Mouse (Mus musculus): ENCODE data around the gene Zfp853. TPM values are rescaled to one million over a fixed set of nuclear protein-coding genes. Genes with fewer than 3 reads are reported as not detected.
A peak's percentile ranks its signal among the peaks of the same experiment; 100 is the strongest.

The Zfp853 gene
- polyA plus RNA-seq, 1 experiment from 2014 or later, result not detected

DNA sequence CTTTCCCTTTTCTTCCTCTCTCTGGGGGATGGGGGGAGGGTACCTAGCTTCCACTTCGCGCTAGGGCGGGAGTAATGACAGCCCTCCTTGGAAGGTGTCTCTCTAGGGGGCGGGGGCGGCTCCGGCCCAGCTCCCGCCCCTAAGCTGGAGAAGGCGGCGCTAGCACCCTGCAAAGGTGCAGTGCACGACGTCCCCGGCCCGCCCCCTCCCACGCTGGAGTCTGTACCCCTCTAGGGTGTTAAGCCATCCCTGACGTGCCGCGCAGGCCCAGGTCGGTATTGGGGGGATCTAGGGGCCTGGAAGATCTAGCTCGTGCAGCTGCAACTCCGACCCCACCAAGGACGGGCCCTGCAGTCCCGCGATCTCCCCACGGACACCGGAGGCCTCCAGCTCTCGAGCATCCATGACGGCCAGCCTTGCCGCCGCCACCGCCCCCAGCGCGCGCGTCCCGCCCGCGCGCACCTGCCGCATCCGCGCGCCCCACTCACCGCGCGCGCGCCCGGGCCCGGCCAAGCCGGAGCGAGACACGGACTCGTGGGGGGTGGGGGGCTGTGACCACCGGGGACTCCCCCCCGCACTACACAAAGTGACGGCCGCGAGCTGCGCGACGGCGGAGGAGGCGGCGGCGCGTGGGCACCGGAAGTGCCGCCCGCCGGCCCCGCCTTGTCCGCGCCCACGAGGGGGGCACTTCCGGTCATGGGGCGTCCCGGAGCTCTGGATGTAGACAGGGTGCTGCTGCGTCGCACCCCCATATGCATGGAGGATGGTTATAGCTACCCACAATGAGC, 23.9 kb downstream of the Zfp853 start, which contains the start of gene Zfp316:
Gene Zfp316 (minus strand): TSS at position 660 of the 788 bp plus-strand sequence.
- Histone ChIP-seq H3K27me3 (replicated peaks; ENCODE audit: control insufficient read depth, insufficient read depth, low read length) (peaks cover 9% of the 10 kb centered on the region), H3K9ac (ENCODE audit: low read depth, low read length) (peak within 1 kb of the TSS; percentile 79), H3K4me2 (peak within 1 kb of the TSS; percentile 89), H3K27ac (ENCODE audit: low read depth, low read length) (no peak within 1 kb of the TSS), H3K4me1 (replicated peaks; ENCODE audit: control insufficient read depth, insufficient read depth, low read length) (peaks cover 8% of the 10 kb centered on the region), H3K4me3 (ENCODE audit: low read depth, low read length) (peak within 1 kb of the TSS; percentile 85), H3K9me3 (ENCODE audit: control insufficient read depth, low read length) (no peaks in the 10 kb centered on the region), H3K36me3 (ENCODE audit: control insufficient read depth, insufficient read depth, low read length) (no peaks in the 10 kb centered on the region)
- WGBS, result under 1% methylated on average over 78 of the region's 79 CpGs
- DNase-seq (ENCODE audit: low spot score) (peak; percentile 60), ATAC-seq (replicated peaks; ENCODE audit: low FRiP score) (peak; percentile 70)

DNA sequence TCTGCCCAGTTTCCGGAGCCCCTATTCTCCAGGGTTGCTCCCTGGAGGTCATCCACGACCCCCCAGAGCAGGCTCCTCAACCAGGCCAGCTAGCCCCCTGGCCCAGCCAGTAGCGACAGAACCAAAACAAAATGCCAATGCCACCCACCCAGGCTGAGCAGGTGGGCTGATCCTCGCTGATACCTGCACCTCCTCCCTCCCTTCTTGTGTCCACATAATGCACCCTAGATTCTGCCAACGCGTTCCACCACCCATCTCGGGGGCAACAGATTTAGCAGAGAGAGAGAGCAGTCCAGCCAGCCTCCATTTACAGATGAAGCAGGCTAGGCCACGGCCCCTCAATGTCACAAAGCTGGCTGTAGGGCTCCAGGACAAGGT, 24.4 kb downstream of the Zfp853 start:
- 31% methylated on average over 8 of the region's 8 CpGs for WGBS
- peak overlapping the region; percentile 89 for H3K4me2 ChIP-seq
- ATAC-seq (replicated peaks; ENCODE audit: low FRiP score), result no peak
- peak overlapping the region; percentile 79; the same call in 1 of the 2 replicates for H3K9ac ChIP-seq (ENCODE audit: low read depth, low read length)
- H3K27ac ChIP-seq (ENCODE audit: low read depth, low read length), result no peak overlapping the region
- peaks cover 8% of the 10 kb centered on the region for H3K4me1 ChIP-seq (replicated peaks; ENCODE audit: control insufficient read depth, insufficient read depth, low read length)
- H3K4me3 ChIP-seq (ENCODE audit: low read depth, low read length), result peak overlapping the region; percentile 85
- H3K27me3 ChIP-seq (replicated peaks; ENCODE audit: control insufficient read depth, insufficient read depth, low read length), result peaks cover 7% of the 10 kb centered on the region; the same call in 1 of the 2 replicates
- H3K36me3 ChIP-seq (ENCODE audit: control insufficient read depth, insufficient read depth, low read length), result no peaks in the 10 kb centered on the region
- DNase-seq (ENCODE audit: low spot score), result no peak
- no peaks in the 10 kb centered on the region for H3K9me3 ChIP-seq (ENCODE audit: control insufficient read depth, low read length)

- Histone ChIP-seq H3K9me3 (ENCODE audit: control insufficient read depth, low read length) (no peaks in the 10 kb centered on the region), H3K27ac (ENCODE audit: low read depth, low read length) (no peak overlapping the region), H3K36me3 (ENCODE audit: control insufficient read depth, insufficient read depth, low read length) (0 out of 2 replicates have a peak, but pooled peaks cover 2% of the 10 kb centered on the region), H3K27me3 (replicated peaks; ENCODE audit: control insufficient read depth, insufficient read depth, low read length) (peaks cover 7% of the 10 kb centered on the region; the same call in 1 of the 2 replicates), H3K4me2 (no peak overlapping the region), H3K9ac (ENCODE audit: low read depth, low read length) (no peak overlapping the region), H3K4me1 (replicated peaks; ENCODE audit: control insufficient read depth, insufficient read depth, low read length) (peaks cover 8% of the 10 kb centered on the region), H3K4me3 (ENCODE audit: low read depth, low read length) (no peak overlapping the region)
- WGBS, result 79% methylated on average over 6 of the region's 6 CpGs
- DNase-seq (ENCODE audit: low spot score) (no peak), ATAC-seq (replicated peaks; ENCODE audit: low FRiP score) (no peak)
Observed at GRCm38 (mm10) chr5:143266794-143267193, 26.6 kb downstream of the Zfp853 start.

DNA sequence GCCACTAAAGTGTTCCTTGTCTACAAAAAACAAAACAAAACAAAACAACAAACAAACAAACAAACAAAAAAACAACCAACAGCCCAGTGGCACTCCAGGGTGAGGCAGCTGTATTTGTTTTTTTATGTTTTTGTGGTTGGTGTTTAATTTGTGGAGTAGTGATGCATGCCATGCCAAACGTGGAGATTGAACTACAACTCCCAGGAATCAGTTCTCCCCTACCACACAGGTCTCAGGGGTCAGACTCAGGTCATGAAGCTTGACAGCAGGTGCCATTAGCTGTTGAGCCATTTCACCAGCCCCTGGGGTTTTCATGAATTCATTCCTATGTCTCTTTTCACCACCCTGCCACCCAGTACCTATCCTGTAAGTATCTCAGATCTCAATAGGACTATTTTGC, 28.0 kb downstream of the Zfp853 start:
- no peak overlapping the region for H3K4me2 ChIP-seq
- H3K9ac ChIP-seq (ENCODE audit: low read depth, low read length), result no peak overlapping the region
- no peak overlapping the region for H3K27ac ChIP-seq (ENCODE audit: low read depth, low read length)
- WGBS, result 41% methylated on average over 1 of the region's 1 CpGs
- no peak for ATAC-seq (replicated peaks; ENCODE audit: low FRiP score)
- no peaks in the 10 kb centered on the region for H3K9me3 ChIP-seq (ENCODE audit: control insufficient read depth, low read length)
- peaks cover 8% of the 10 kb centered on the region for H3K4me1 ChIP-seq (replicated peaks; ENCODE audit: control insufficient read depth, insufficient read depth, low read length)
- no peak for DNase-seq (ENCODE audit: low spot score)
- H3K4me3 ChIP-seq (ENCODE audit: low read depth, low read length), result no peak overlapping the region
- peaks cover 3% of the 10 kb centered on the region; the same call in 1 of the 2 replicates for H3K27me3 ChIP-seq (replicated peaks; ENCODE audit: control insufficient read depth, insufficient read depth, low read length)
- 0 out of 2 replicates have a peak, but pooled peaks cover 2% of the 10 kb centered on the region for H3K36me3 ChIP-seq (ENCODE audit: control insufficient read depth, insufficient read depth, low read length)

GRCm38 (mm10) chr5:143264689-143265088, 28.7 kb downstream of the Zfp853 start:
- Histone ChIP-seq H3K4me1 (replicated peaks; ENCODE audit: control insufficient read depth, insufficient read depth, low read length) (peaks cover 5% of the 10 kb centered on the region; the same call in 1 of the 2 replicates), H3K36me3 (ENCODE audit: control insufficient read depth, insufficient read depth, low read length) (0 out of 2 replicates have a peak, but pooled peaks cover 2% of the 10 kb centered on the region), H3K27me3 (replicated peaks; ENCODE audit: control insufficient read depth, insufficient read depth, low read length) (peaks cover 3% of the 10 kb centered on the region; the same call in 1 of the 2 replicates), H3K9ac (ENCODE audit: low read depth, low read length) (no peak overlapping the region), H3K27ac (ENCODE audit: low read depth, low read length) (no peak overlapping the region), H3K9me3 (ENCODE audit: control insufficient read depth, low read length) (no peaks in the 10 kb centered on the region), H3K4me2 (no peak overlapping the region), H3K4me3 (ENCODE audit: low read depth, low read length) (no peak overlapping the region)
- ATAC-seq (replicated peaks; ENCODE audit: low FRiP score), result no peak
- 84% methylated on average over 10 of the region's 10 CpGs for WGBS
- no peak for DNase-seq (ENCODE audit: low spot score)

- Histone ChIP-seq H3K36me3 (ENCODE audit: control insufficient read depth, insufficient read depth, low read length) (0 out of 2 replicates have a peak, but pooled peaks cover 2% of the 10 kb centered on the region), H3K9ac (ENCODE audit: low read depth, low read length) (no peak overlapping the region), H3K4me2 (no peak overlapping the region), H3K9me3 (ENCODE audit: control insufficient read depth, low read length) (no peaks in the 10 kb centered on the region), H3K27ac (ENCODE audit: low read depth, low read length) (no peak overlapping the region), H3K4me3 (ENCODE audit: low read depth, low read length) (no peak overlapping the region), H3K4me1 (replicated peaks; ENCODE audit: control insufficient read depth, insufficient read depth, low read length) (no peaks in the 10 kb centered on the region), H3K27me3 (replicated peaks; ENCODE audit: control insufficient read depth, insufficient read depth, low read length) (peaks cover 20% of the 10 kb centered on the region)
- 81% methylated on average over 8 of the region's 8 CpGs for whole genome bisulfite sequencing
- DNase-seq (ENCODE audit: low spot score), result no peak
- no peak for ATAC-seq (replicated peaks; ENCODE audit: low FRiP score)
Observed at GRCm38 (mm10) chr5:143261636-143262035, 31.8 kb downstream of the Zfp853 start.

GRCm38 (mm10) chr5:143255802-143256201, 37.6 kb downstream of the Zfp853 start:
- Histone ChIP-seq H3K27me3 (replicated peaks; ENCODE audit: control insufficient read depth, insufficient read depth, low read length) (peaks cover 78% of the 10 kb centered on the region), H3K4me1 (replicated peaks; ENCODE audit: control insufficient read depth, insufficient read depth, low read length) (peaks cover 5% of the 10 kb centered on the region), H3K9me3 (ENCODE audit: control insufficient read depth, low read length) (no peaks in the 10 kb centered on the region), H3K4me3 (ENCODE audit: low read depth, low read length) (no peak overlapping the region), H3K9ac (ENCODE audit: low read depth, low read length) (no peak overlapping the region), H3K27ac (ENCODE audit: low read depth, low read length) (no peak overlapping the region), H3K36me3 (ENCODE audit: control insufficient read depth, insufficient read depth, low read length) (no peaks in the 10 kb centered on the region), H3K4me2 (no peak overlapping the region)
- 65% methylated on average over 5 of the region's 5 CpGs for WGBS
- DNase-seq (ENCODE audit: low spot score) (no peak), ATAC-seq (replicated peaks; ENCODE audit: low FRiP score) (no peak)

- no peak overlapping the region for H3K9ac ChIP-seq (ENCODE audit: low read depth, low read length)
- peaks cover 5% of the 10 kb centered on the region for H3K4me1 ChIP-seq (replicated peaks; ENCODE audit: control insufficient read depth, insufficient read depth, low read length)
- H3K36me3 ChIP-seq (ENCODE audit: control insufficient read depth, insufficient read depth, low read length), result no peaks in the 10 kb centered on the region
- no peak for DNase-seq (ENCODE audit: low spot score)
- no peak overlapping the region for H3K27ac ChIP-seq (ENCODE audit: low read depth, low read length)
- H3K4me3 ChIP-seq (ENCODE audit: low read depth, low read length), result no peak overlapping the region
- H3K27me3 ChIP-seq (replicated peaks; ENCODE audit: control insufficient read depth, insufficient read depth, low read length), result peaks cover 78% of the 10 kb centered on the region
- 13% methylated on average over 24 of the region's 24 CpGs for WGBS
- ATAC-seq (replicated peaks; ENCODE audit: low FRiP score), result no peak
- H3K9me3 ChIP-seq (ENCODE audit: control insufficient read depth, low read length), result no peaks in the 10 kb centered on the region
- H3K4me2 ChIP-seq, result no peak overlapping the region
Observed at GRCm38 (mm10) chr5:143255131-143255519, 38.3 kb downstream of the Zfp853 start.
